ENCODE assay signal across 9 mouse cellular contexts in the genomic region with DNA sequence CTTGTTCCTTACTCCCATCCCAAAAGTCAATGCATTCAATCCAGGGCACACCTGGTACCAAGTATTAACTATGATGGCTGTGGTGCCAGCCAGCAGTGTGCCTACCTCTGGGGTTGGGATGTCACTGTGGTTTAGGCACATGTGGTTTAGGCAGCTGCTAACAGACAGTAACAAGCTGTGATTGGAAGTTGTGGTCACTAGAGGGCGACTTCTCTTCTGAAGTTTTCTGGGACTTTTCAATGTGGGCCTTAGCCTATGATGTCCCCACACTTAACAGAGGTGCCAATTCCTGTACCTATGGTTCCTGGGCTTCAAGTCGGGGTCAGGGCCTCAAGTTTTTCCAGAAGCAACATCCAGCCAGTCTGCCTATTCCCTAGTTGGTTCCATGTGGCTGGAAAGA. TPM values are rescaled to one million over a fixed set of nuclear protein-coding genes. Genes with fewer than 3 reads are reported as not detected.
DNase-seq lines count a peak whose midpoint lies in the region; ATAC-seq and TF ChIP-seq lines count a peak whose summit lies in the region.
"Had no signal": no experiment of that assay in that cellular context is flagged by ENCODE, and none has a peak within 500 bp of the region (broad histone marks: within the 10 kb centered on the region; RNA-seq: fewer than 3 reads in every experiment).

No protein-coding gene starts in this region.

- no peak for DNase-seq in heart, postnatal 0 days (ENCODE audit: low spot score)
- peak; percentile 62 for DNase-seq in 416B (ENCODE audit: low read depth)
- peak; percentile 84 for DNase-seq in embryonic facial prominence, embryonic 11.5 days (ENCODE audit: low spot score)
- DNase-seq in lung, adult 18-20 months: peak; percentile 19 to 31
- DNase-seq in stomach, postnatal 0 days (ENCODE audit: low spot score): peak; percentile 56

- no peak overlapping the region for H3K27ac ChIP-seq in heart, postnatal 0 days (ENCODE audit: low read depth)
- no peak overlapping the region for H3K27ac ChIP-seq in heart, embryonic 11.5 days (ENCODE audit: low read depth, low read length)
- H3K27ac ChIP-seq in embryonic facial prominence, embryonic 11.5 days (replicated peaks; ENCODE audit: low read depth, low read length): no peak overlapping the region
- no peak overlapping the region for H3K27ac ChIP-seq in stomach, postnatal 0 days (replicated peaks)
- H3K27ac ChIP-seq: limb, embryonic 12.5 days had no signal

- no peak overlapping the region for H3K4me3 ChIP-seq in heart, postnatal 0 days (ENCODE audit: low read depth, low read length)
- no peak overlapping the region for H3K4me3 ChIP-seq in heart, embryonic 11.5 days (ENCODE audit: low read depth, low read length)
- no peak overlapping the region for H3K4me3 ChIP-seq in E14TG2a.4 (replicated peaks; ENCODE audit: low read length)
- no peak overlapping the region for H3K4me3 ChIP-seq in embryonic facial prominence, embryonic 11.5 days (ENCODE audit: low read depth, low read length)
- no peak overlapping the region for H3K4me3 ChIP-seq in stomach, postnatal 0 days (ENCODE audit: low read depth, low read length)
- H3K4me3 ChIP-seq: limb, embryonic 12.5 days had no signal

- no peak for TF ChIP-seq EP300 in heart, postnatal 0 days (IDR thresholded peaks at IDR 0.05; ENCODE audit: low read depth)
- no peak for TF ChIP-seq EP300 in stomach, postnatal 0 days (optimal IDR thresholded peaks at IDR 0.05)

- no peak overlapping the region for H3K4me2 ChIP-seq in heart, postnatal 0 days (ENCODE audit: low read depth, low read length)
- no peak overlapping the region for H3K4me2 ChIP-seq in heart, embryonic 11.5 days
- no peak overlapping the region for H3K4me2 ChIP-seq in embryonic facial prominence, embryonic 11.5 days (ENCODE audit: low read depth, low read length)
- no peak overlapping the region for H3K4me2 ChIP-seq in stomach, postnatal 0 days (replicated peaks; ENCODE audit: low read depth)
- H3K4me2 ChIP-seq: limb, embryonic 12.5 days had no signal

- no peak overlapping the region for H3K9ac ChIP-seq in heart, postnatal 0 days (replicated peaks; ENCODE audit: low read depth, low read length)
- no peak overlapping the region for H3K9ac ChIP-seq in heart, embryonic 11.5 days (ENCODE audit: low read depth, low read length)
- no peak overlapping the region for H3K9ac ChIP-seq in embryonic facial prominence, embryonic 11.5 days (replicated peaks; ENCODE audit: low read length)
- H3K9ac ChIP-seq in stomach, postnatal 0 days (ENCODE audit: low read length): no peak overlapping the region
- H3K9ac ChIP-seq: limb, embryonic 12.5 days had no signal

- peak; percentile 63 for TF ChIP-seq CTCF in heart, postnatal 0 days (IDR thresholded peaks at IDR 0.05; ENCODE audit: low read depth)
- TF ChIP-seq CTCF in E14TG2a.4 (conservative IDR thresholded peaks at IDR 0.05; ENCODE audit: low read length): peak; percentile 57
- TF ChIP-seq CTCF in stomach, postnatal 0 days (IDR thresholded peaks at IDR 0.05; ENCODE audit: low read depth): peak; percentile 80

- peaks cover 24% of the 10 kb centered on the region for H3K4me1 ChIP-seq in heart, postnatal 0 days (ENCODE audit: control insufficient read depth, insufficient read depth)
- peaks cover 19% of the 10 kb centered on the region for H3K4me1 ChIP-seq in heart, embryonic 11.5 days (ENCODE audit: control insufficient read depth, insufficient read depth, low read length)
- peaks cover 25% of the 10 kb centered on the region for H3K4me1 ChIP-seq in E14TG2a.4 (replicated peaks; ENCODE audit: low read depth, low read length)
- peaks cover 7% of the 10 kb centered on the region; the same call in 1 of the 2 replicates for H3K4me1 ChIP-seq in embryonic facial prominence, embryonic 11.5 days (ENCODE audit: control insufficient read depth, insufficient read depth, low read length)
- peaks cover 4% of the 10 kb centered on the region for H3K4me1 ChIP-seq in stomach, postnatal 0 days (replicated peaks; ENCODE audit: control insufficient read depth, insufficient read depth)

- no peaks in the 10 kb centered on the region for H3K36me3 ChIP-seq in heart, postnatal 0 days (replicated peaks; ENCODE audit: control insufficient read depth, insufficient read depth, low read length)
- no peaks in the 10 kb centered on the region for H3K36me3 ChIP-seq in heart, embryonic 11.5 days (ENCODE audit: control insufficient read depth, insufficient read depth, low read length)
- no peaks in the 10 kb centered on the region for H3K36me3 ChIP-seq in E14TG2a.4 (ENCODE audit: insufficient read depth, low read length)
- H3K36me3 ChIP-seq in embryonic facial prominence, embryonic 11.5 days (replicated peaks; ENCODE audit: control insufficient read depth, insufficient read depth, low read depth, low read length): no peaks in the 10 kb centered on the region
- H3K36me3 ChIP-seq in stomach, postnatal 0 days (ENCODE audit: control insufficient read depth, insufficient read depth, low read length): no peaks in the 10 kb centered on the region
- H3K36me3 ChIP-seq: limb, embryonic 12.5 days had no signal

- no peaks in the 10 kb centered on the region for H3K27me3 ChIP-seq in heart, postnatal 0 days (ENCODE audit: control insufficient read depth, insufficient read depth, low read length)
- H3K27me3 ChIP-seq in heart, embryonic 11.5 days (ENCODE audit: control insufficient read depth, insufficient read depth, low read length): 0 out of 2 replicates have a peak, but pooled peaks cover 5% of the 10 kb centered on the region
- peaks cover 72% of the 10 kb centered on the region for H3K27me3 ChIP-seq in E14TG2a.4 (ENCODE audit: insufficient read depth, low read length)
- no peaks in the 10 kb centered on the region for H3K27me3 ChIP-seq in embryonic facial prominence, embryonic 11.5 days (ENCODE audit: control insufficient read depth, insufficient read depth, low read length)
- H3K27me3 ChIP-seq in stomach, postnatal 0 days (ENCODE audit: control insufficient read depth, insufficient read depth, low read length): no peaks in the 10 kb centered on the region

- no peak for ATAC-seq in heart, postnatal 0 days (ENCODE audit: insufficient read depth, low read depth)
- ATAC-seq in heart, embryonic 11.5 days (replicated peaks; ENCODE audit: insufficient number of reproducible peaks, low FRiP score, low TSS enrichment): no peak
- ATAC-seq in embryonic facial prominence, embryonic 11.5 days (replicated peaks; ENCODE audit: insufficient number of reproducible peaks, low FRiP score, low TSS enrichment, low read depth): no peak
- no peak for ATAC-seq in stomach, postnatal 0 days (ENCODE audit: low FRiP score, low TSS enrichment)
- ATAC-seq in monocyte, adult 5-6 weeks (replicated peaks; ENCODE audit: insufficient number of reproducible peaks, low FRiP score, low TSS enrichment, poor library complexity, severe bottlenecking): no peak

- WGBS in heart, postnatal 0 days: 7% methylated on average over 2 of the region's 2 CpGs
- WGBS in heart, embryonic 11.5 days (ENCODE audit: insufficient replicate concordance): 9% methylated on average over 2 of the region's 2 CpGs
- WGBS in embryonic facial prominence, embryonic 11.5 days: 20% methylated on average over 2 of the region's 2 CpGs
- 18% methylated on average over 2 of the region's 2 CpGs for WGBS in stomach, postnatal 0 days

- H3K9me3 ChIP-seq in heart, postnatal 0 days (replicated peaks; ENCODE audit: control insufficient read depth, low read length): no peaks in the 10 kb centered on the region
- no peaks in the 10 kb centered on the region for H3K9me3 ChIP-seq in heart, embryonic 11.5 days (replicated peaks; ENCODE audit: control insufficient read depth, low read length)
- H3K9me3 ChIP-seq in E14TG2a.4 (ENCODE audit: low read length): no peaks in the 10 kb centered on the region
- no peaks in the 10 kb centered on the region for H3K9me3 ChIP-seq in embryonic facial prominence, embryonic 11.5 days (replicated peaks; ENCODE audit: control insufficient read depth, low read length)
- no peaks in the 10 kb centered on the region for H3K9me3 ChIP-seq in stomach, postnatal 0 days (ENCODE audit: control insufficient read depth, low read length)
- H3K9me3 ChIP-seq: limb, embryonic 12.5 days had no signal

RNA-seq across cellular contexts. Expression of a gene that starts 45.0 kb away (rescaled TPM):
- 73.3 and 75.9 TPM in 2 replicates for total RNA-seq in heart, postnatal 0 days (2014; rRNA removed; ENCODE audit: low replicate concordance)
- polyA plus RNA-seq in heart, postnatal 0 days (2015; fragmentation: Nextera tagmentation; extraction: Ambion mirVana): 36.4 and 37.2 TPM in 2 replicates
- 9.2 and 12.1 TPM in 2 replicates for polyA plus RNA-seq in heart, embryonic 11.5 days (2014; fragmentation: Nextera tagmentation; extraction: Ambion mirVana)
- 0.81 and 1.5 TPM in 2 replicates for polyA plus RNA-seq in embryonic facial prominence, embryonic 11.5 days (2014; fragmentation: Nextera tagmentation; extraction: Ambion mirVana)
- polyA plus RNA-seq in stomach, postnatal 0 days (2015; fragmentation: Nextera tagmentation; extraction: Ambion mirVana): 17.8 and 21.2 TPM in 2 replicates
- not detected in 3 replicates for total RNA-seq in monocyte, adult 5-6 weeks (2017)

RNA-seq across cellular contexts. Expression of a gene that starts 56.7 kb away (rescaled TPM):
- 0.61 and 2.1 TPM in 2 replicates for total RNA-seq in heart, postnatal 0 days (2014; rRNA removed; ENCODE audit: low replicate concordance)
- 0.70 and 1.6 TPM in 2 replicates for polyA plus RNA-seq in heart, postnatal 0 days (2015; fragmentation: Nextera tagmentation; extraction: Ambion mirVana)
- polyA plus RNA-seq in heart, embryonic 11.5 days (2014; fragmentation: Nextera tagmentation; extraction: Ambion mirVana): 1.2 and 2.4 TPM in 2 replicates
- 0.84 and 1.1 TPM in 2 replicates for polyA plus RNA-seq in embryonic facial prominence, embryonic 11.5 days (2014; fragmentation: Nextera tagmentation; extraction: Ambion mirVana)
- polyA plus RNA-seq in stomach, postnatal 0 days (2015; fragmentation: Nextera tagmentation; extraction: Ambion mirVana): 2.0 and 3.3 TPM in 2 replicates
- total RNA-seq in monocyte, adult 5-6 weeks (2017): 0.11 TPM in 1 of 3 replicates, not detected in the others
